Mouse (Mus musculus): ENCODE results near the gene Ankrd33b. TPM values are rescaled to one million over a fixed set of nuclear protein-coding genes. Genes with fewer than 3 reads are reported as not detected.

Gene Ankrd33b
- polyA plus RNA-seq, 1 experiment: 3.7 TPM

DNA sequence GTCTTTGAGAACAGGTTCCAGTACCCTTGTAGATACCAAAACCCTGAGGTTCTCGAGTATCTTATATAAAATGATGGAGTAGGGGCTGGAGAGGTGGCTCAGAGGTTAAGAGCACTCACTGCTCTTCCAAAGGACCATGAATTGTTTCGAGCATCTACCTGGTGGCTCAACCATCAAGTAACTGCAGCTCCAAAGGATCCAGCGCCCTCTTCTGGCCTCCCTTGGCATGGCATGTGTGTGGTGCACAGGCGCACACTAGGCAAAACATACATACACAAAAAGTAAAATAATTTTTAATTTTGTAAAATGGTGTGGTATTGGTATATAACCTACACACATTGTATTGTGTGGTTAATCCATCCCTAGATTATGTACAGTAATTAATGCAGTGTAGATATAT, 43.8 kb downstream of the Ankrd33b start:
- Histone ChIP-seq H3K4me3 (ENCODE audit: extremely low read depth, insufficient read depth, insufficient read length) (no peak overlapping the region), H3K36me3 (ENCODE audit: control insufficient read depth, insufficient read depth, low read length) (no peaks in the 10 kb centered on the region), H3K27ac (ENCODE audit: insufficient read depth, low read length) (no peak overlapping the region), H3K4me1 (ENCODE audit: control insufficient read depth, insufficient read depth, insufficient read length) (no peaks in the 10 kb centered on the region), H3K27me3 (ENCODE audit: control insufficient read depth, insufficient read depth, low read length) (no peaks in the 10 kb centered on the region)
- TF ChIP-seq POLR2A (IDR thresholded peaks at IDR 0.05; ENCODE audit: low read depth, low read length): no peak
- TF ChIP-seq CTCF (IDR thresholded peaks at IDR 0.05; ENCODE audit: extremely low read depth, insufficient read depth, insufficient read length, insufficient replicate concordance): no peak; the same call in 1 of the 2 replicates
- 89% methylated on average over 4 of the region's 4 CpGs for WGBS
- no peak for DNase-seq (ENCODE audit: low read depth in 1 of 2, low spot score in 2 of 2)

GRCm38 (mm10) chr15:31320598-31321377, 46.7 kb downstream of the Ankrd33b start:
- H3K36me3 ChIP-seq (ENCODE audit: control insufficient read depth, insufficient read depth, low read length): no peaks in the 10 kb centered on the region
- no peaks in the 10 kb centered on the region for H3K4me1 ChIP-seq (ENCODE audit: control insufficient read depth, insufficient read depth, insufficient read length)
- H3K4me3 ChIP-seq (ENCODE audit: extremely low read depth, insufficient read depth, insufficient read length): no peak overlapping the region
- TF ChIP-seq CTCF (IDR thresholded peaks at IDR 0.05; ENCODE audit: extremely low read depth, insufficient read depth, insufficient read length, insufficient replicate concordance) (no peak), POLR2A (IDR thresholded peaks at IDR 0.05; ENCODE audit: low read depth, low read length) (no peak)
- 89% methylated on average over 12 of the region's 12 CpGs for WGBS
- DNase-seq (ENCODE audit: low read depth in 1 of 2, low spot score in 2 of 2): no peak
- H3K27me3 ChIP-seq (ENCODE audit: control insufficient read depth, insufficient read depth, low read length): no peaks in the 10 kb centered on the region
- no peak overlapping the region for H3K27ac ChIP-seq (ENCODE audit: insufficient read depth, low read length)

DNA sequence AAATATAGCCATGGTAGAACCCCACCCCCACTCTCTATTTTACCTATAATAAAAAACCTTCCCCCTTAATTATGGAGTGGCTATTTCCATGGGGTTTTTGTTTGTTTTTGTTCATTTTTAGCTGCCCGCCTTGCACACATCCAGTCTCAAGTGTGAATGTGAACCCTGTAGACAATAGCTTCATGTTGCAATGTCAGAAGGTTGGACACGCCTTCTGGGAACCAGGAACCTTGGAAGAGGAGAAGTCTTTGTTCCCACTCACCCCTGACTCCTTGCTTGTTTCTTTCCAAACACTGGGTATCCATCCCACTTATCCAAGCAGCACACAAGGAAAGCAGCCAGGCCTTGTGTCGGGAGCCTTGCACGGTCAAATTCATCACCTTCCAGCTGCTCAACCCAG, 48.5 kb downstream of the Ankrd33b start:
- WGBS: 94% methylated on average over 4 of the region's 4 CpGs
- Histone ChIP-seq H3K4me3 (ENCODE audit: extremely low read depth, insufficient read depth, insufficient read length) (no peak overlapping the region), H3K36me3 (ENCODE audit: control insufficient read depth, insufficient read depth, low read length) (no peaks in the 10 kb centered on the region), H3K4me1 (ENCODE audit: control insufficient read depth, insufficient read depth, insufficient read length) (no peaks in the 10 kb centered on the region), H3K27me3 (ENCODE audit: control insufficient read depth, insufficient read depth, low read length) (no peaks in the 10 kb centered on the region), H3K27ac (ENCODE audit: insufficient read depth, low read length) (no peak overlapping the region)
- no peak for DNase-seq (ENCODE audit: low read depth in 1 of 2, low spot score in 2 of 2)
- no peak for TF ChIP-seq POLR2A (IDR thresholded peaks at IDR 0.05; ENCODE audit: low read depth, low read length)
- TF ChIP-seq CTCF (IDR thresholded peaks at IDR 0.05; ENCODE audit: extremely low read depth, insufficient read depth, insufficient read length, insufficient replicate concordance): no peak

DNA sequence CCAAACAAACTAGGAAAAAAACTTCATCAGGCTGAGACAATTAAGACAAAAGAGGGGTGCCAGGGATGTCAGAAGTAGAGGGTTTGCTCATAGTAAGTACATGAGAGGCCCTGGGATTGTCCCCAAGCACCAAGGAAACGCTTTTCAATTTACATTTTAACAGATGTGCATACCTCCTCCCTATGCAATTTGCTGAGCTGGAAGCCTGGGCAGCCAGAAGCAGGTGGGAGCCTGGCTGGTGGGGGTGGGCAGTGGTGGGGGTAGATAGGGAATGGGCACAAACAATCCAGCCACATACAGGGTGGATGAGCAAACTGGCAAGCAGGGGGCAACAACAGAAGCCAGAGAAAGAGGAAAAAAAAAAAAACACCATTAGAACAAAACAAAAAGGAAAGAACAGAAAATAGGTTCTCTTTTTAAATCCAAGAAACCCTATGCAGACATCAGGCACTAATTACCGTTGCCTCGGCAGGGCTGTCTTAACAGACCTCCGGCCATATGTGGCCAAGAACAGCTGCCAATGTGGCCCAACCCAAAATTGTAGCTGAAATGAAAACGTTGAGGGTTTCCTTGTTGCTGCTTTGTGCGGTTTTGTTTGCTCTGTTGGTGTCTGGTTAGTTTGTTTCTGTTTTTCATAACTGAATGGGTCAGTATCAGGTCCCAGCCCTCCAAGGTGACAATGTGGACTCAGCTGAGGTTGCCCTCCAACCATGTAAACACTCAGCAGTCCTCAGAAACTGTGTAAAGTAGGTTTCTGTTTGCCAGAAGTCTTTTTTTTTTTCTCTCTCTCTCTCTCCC, 49.2 kb downstream of the Ankrd33b start:
- WGBS: 30% methylated on average over 6 of the region's 6 CpGs
- Histone ChIP-seq H3K36me3 (ENCODE audit: control insufficient read depth, insufficient read depth, low read length) (no peaks in the 10 kb centered on the region), H3K27ac (ENCODE audit: insufficient read depth, low read length) (no peak overlapping the region), H3K4me3 (ENCODE audit: extremely low read depth, insufficient read depth, insufficient read length) (no peak overlapping the region), H3K4me1 (ENCODE audit: control insufficient read depth, insufficient read depth, insufficient read length) (no peaks in the 10 kb centered on the region), H3K27me3 (ENCODE audit: control insufficient read depth, insufficient read depth, low read length) (no peaks in the 10 kb centered on the region)
- TF ChIP-seq POLR2A (IDR thresholded peaks at IDR 0.05; ENCODE audit: low read depth, low read length) (no peak), CTCF (IDR thresholded peaks at IDR 0.05; ENCODE audit: extremely low read depth, insufficient read depth, insufficient read length, insufficient replicate concordance) (no peak)
- DNase-seq (ENCODE audit: low read depth in 1 of 2, low spot score in 2 of 2): no peak

DNA sequence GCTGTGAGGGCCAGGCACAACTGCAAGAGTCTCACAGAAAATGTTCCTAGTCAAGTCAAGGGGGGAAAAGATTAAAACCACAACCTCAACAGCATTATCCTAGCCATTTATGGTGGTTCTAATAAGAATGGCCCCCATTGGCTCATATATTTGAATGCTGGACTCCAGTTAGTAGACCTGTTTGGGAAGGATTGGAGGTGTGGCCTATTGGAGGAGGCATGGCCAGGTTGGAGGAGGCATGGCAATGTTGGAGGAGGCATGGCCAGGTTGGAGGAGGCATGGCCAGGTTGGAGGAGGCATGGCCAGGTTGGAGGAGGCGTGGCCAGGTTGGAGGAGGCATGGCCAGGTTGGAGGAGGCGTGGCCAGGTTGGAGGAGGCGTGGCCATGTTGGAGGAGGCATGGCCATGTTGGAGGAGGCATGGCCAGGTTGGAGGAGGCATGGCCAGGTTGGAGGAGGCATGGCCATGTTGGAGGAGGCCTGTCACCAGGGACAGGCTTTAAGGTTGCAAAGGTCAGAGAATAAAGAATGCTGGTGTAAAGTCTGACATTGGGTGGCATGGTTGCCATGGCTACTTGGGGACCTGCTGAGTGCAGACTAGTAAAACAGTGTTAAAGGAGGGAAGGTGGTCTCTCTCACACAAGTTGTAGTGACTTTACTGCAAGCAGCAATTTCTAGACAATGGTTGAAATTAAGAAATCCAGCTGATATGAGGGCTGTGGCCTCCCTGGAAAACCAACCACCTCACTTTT, 50.3 kb downstream of the Ankrd33b start:
- no peaks in the 10 kb centered on the region for H3K27me3 ChIP-seq (ENCODE audit: control insufficient read depth, insufficient read depth, low read length)
- no peaks in the 10 kb centered on the region for H3K4me1 ChIP-seq (ENCODE audit: control insufficient read depth, insufficient read depth, insufficient read length)
- no peaks in the 10 kb centered on the region for H3K36me3 ChIP-seq (ENCODE audit: control insufficient read depth, insufficient read depth, low read length)
- 95% methylated on average over 3 of the region's 3 CpGs for WGBS
- H3K27ac ChIP-seq (ENCODE audit: insufficient read depth, low read length): no peak overlapping the region
- TF ChIP-seq CTCF (IDR thresholded peaks at IDR 0.05; ENCODE audit: extremely low read depth, insufficient read depth, insufficient read length, insufficient replicate concordance) (no peak), POLR2A (IDR thresholded peaks at IDR 0.05; ENCODE audit: low read depth, low read length) (no peak)
- H3K4me3 ChIP-seq (ENCODE audit: extremely low read depth, insufficient read depth, insufficient read length): no peak overlapping the region
- DNase-seq (ENCODE audit: low read depth in 1 of 2, low spot score in 2 of 2): no peak

DNA sequence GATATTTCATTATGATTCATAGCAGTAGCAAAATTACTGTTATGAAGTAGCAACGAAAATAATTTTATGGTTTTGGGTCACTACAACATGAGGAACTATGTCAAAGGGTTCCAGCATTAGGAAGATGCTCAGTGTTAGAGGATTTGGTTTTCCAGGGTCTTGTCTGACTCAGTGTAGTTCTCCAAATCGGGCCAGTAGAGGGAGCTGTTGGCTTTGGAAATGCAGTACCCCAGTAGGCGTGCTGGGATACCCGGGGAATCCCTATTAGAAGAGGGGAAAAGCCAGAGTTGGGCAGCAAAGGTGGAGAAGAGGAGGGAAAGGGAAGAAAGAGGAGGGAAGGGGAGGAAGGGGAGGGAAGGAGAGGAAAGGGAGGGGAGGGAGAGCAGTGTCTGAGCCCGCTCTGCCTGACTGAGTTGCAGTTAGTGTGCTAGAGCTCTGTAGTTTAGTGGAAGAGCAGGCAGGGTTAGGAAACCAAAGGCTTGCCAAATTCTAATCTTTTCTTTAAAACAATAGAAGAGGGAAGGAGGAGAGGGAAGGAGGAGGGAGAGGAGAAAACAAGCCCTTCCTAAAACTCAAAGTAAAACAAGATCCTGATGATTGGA, 51.8 kb downstream of the Ankrd33b start:
- peak in 1 of 2 experiments; percentile 70 for DNase-seq (ENCODE audit: low read depth in 1 of 2, low spot score in 2 of 2)
- H3K36me3 ChIP-seq (ENCODE audit: control insufficient read depth, insufficient read depth, low read length): no peaks in the 10 kb centered on the region
- H3K4me1 ChIP-seq (ENCODE audit: control insufficient read depth, insufficient read depth, insufficient read length): no peaks in the 10 kb centered on the region
- TF ChIP-seq CTCF (IDR thresholded peaks at IDR 0.05; ENCODE audit: extremely low read depth, insufficient read depth, insufficient read length, insufficient replicate concordance): peak; percentile 64; the same call in 1 of the 2 replicates
- TF ChIP-seq POLR2A (IDR thresholded peaks at IDR 0.05; ENCODE audit: low read depth, low read length): no peak
- WGBS: 23% methylated on average over 5 of the region's 5 CpGs
- H3K27me3 ChIP-seq (ENCODE audit: control insufficient read depth, insufficient read depth, low read length): no peaks in the 10 kb centered on the region
- no peak overlapping the region for H3K4me3 ChIP-seq (ENCODE audit: extremely low read depth, insufficient read depth, insufficient read length)
- no peak overlapping the region for H3K27ac ChIP-seq (ENCODE audit: insufficient read depth, low read length)
